Mouse (Mus musculus): ENCODE measurements at regions not wholly inside any gene's neighbourhood (a gene's known extent, or its start where the extent isn't known, plus 50 kb on each side); places are given as distances from the start of the nearest gene placed in this dataset.

DNA sequence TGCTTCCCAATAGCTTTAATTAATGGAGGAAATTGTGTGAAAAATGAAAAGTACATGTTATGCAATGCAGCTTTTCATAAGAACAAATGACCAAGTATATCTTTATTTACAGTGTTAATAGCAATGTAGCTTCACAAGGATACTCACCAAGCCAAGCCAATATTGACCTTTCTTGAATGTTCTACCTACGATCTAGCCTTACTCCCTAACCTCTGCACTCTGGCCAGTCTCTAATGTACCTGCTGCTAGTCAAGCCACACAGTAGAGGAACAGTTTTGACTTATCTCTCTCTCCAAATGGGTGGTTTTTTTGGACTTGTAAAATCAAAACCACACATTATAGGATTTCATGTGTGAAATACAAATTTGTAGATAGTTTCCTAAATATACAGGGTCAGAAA is 70.8 kb upstream of the Dpyd start:
- no peak for TF ChIP-seq CTCF (IDR thresholded peaks at IDR 0.05; ENCODE audit: extremely low read depth, insufficient read depth, insufficient read length, insufficient replicate concordance)
- TF ChIP-seq POLR2A (IDR thresholded peaks at IDR 0.05; ENCODE audit: low read depth, low read length) = no peak
